In the genomic region with DNA sequence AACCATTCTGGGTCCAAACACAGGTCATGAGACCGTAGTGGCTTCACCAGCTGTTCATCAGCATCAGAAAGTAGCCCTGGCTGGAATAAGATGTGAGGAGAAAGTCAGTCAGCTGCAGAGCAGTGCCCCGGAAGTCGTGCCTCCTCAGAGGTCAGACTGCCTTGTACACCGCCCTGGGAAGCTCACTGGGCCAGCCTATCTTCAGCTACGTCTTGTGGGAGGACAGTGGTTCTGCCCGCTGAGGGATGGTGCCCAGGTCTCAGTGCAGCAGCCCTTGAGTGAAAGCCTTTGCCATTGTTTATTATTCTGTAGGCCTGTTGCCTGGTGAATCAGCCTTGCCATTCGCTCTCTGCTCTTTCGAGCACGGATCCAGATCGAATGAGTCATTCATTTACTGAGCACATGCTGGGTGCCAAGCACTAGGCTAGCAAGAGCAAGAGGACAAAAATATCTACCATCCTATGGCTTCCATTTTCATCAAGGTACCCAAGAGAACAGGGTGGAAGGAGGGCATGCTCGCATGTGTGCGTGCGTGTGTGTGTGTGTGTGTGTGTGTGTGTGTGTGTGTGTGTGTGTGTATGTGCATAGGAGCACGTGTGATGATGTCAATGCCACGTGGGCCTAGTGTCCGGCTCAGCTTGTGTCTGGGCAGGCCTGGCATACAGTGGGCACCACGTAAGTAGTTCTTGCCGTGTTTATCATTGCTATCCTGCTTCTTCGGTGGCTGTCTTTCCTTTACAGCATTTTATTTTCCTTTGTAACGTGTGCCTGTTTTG, we compare ENCODE assay signal across 8 mouse cellular contexts.
DNase-seq lines count a peak whose midpoint lies in the region; ATAC-seq lines count a peak whose summit lies in the region.

No protein-coding gene starts in this region.

- H3K27ac ChIP-seq in hindbrain, embryonic 15.5 days (replicated peaks): no peak overlapping the region
- H3K27ac ChIP-seq in hindbrain, embryonic 11.5 days (ENCODE audit: low read depth, low read length): no peak overlapping the region
- no peak overlapping the region for H3K27ac ChIP-seq in forebrain, embryonic 13.5 days

- 78% methylated on average over 20 of the region's 20 CpGs for WGBS in hindbrain, embryonic 15.5 days
- WGBS in hindbrain, embryonic 11.5 days: 81% methylated on average over 20 of the region's 20 CpGs
- WGBS in forebrain, embryonic 13.5 days: 85% methylated on average over 20 of the region's 20 CpGs

- H3K9me3 ChIP-seq in hindbrain, embryonic 15.5 days: no peaks in the 10 kb centered on the region
- no peaks in the 10 kb centered on the region for H3K9me3 ChIP-seq in hindbrain, embryonic 11.5 days (ENCODE audit: control insufficient read depth, low read length)
- no peaks in the 10 kb centered on the region for H3K9me3 ChIP-seq in forebrain, embryonic 13.5 days (replicated peaks)

- H3K4me1 ChIP-seq in hindbrain, embryonic 15.5 days (replicated peaks): no peaks in the 10 kb centered on the region
- no peaks in the 10 kb centered on the region for H3K4me1 ChIP-seq in hindbrain, embryonic 11.5 days (replicated peaks; ENCODE audit: control insufficient read depth, insufficient read depth, low read length)
- no peaks in the 10 kb centered on the region; the same call in 1 of the 2 replicates for H3K4me1 ChIP-seq in forebrain, embryonic 13.5 days

- no peak overlapping the region for H3K4me2 ChIP-seq in hindbrain, embryonic 15.5 days
- no peak overlapping the region for H3K4me2 ChIP-seq in hindbrain, embryonic 11.5 days (replicated peaks; ENCODE audit: low read depth, low read length)
- no peak overlapping the region for H3K4me2 ChIP-seq in forebrain, embryonic 13.5 days

- H3K27me3 ChIP-seq in hindbrain, embryonic 15.5 days: no peaks in the 10 kb centered on the region
- no peaks in the 10 kb centered on the region for H3K27me3 ChIP-seq in hindbrain, embryonic 11.5 days (ENCODE audit: control insufficient read depth, insufficient read depth, low read length)
- no peaks in the 10 kb centered on the region for H3K27me3 ChIP-seq in forebrain, embryonic 13.5 days

- H3K9ac ChIP-seq in hindbrain, embryonic 15.5 days: no peak overlapping the region
- no peak overlapping the region for H3K9ac ChIP-seq in hindbrain, embryonic 11.5 days (ENCODE audit: low read depth, low read length)
- H3K9ac ChIP-seq in forebrain, embryonic 13.5 days: no peak overlapping the region

- no peak overlapping the region for H3K4me3 ChIP-seq in hindbrain, embryonic 15.5 days
- no peak overlapping the region for H3K4me3 ChIP-seq in hindbrain, embryonic 11.5 days (ENCODE audit: low read depth, low read length)
- H3K4me3 ChIP-seq in forebrain, embryonic 13.5 days: no peak overlapping the region

- 0 out of 2 replicates have a peak, but pooled peaks have one; percentile 19 for ATAC-seq in hindbrain, embryonic 15.5 days (ENCODE audit: low FRiP score, low read depth)
- ATAC-seq in hindbrain, embryonic 11.5 days (ENCODE audit: low FRiP score): no peak
- ATAC-seq in forebrain, embryonic 13.5 days: no peak

- no peak for DNase-seq in hindbrain, embryonic 11.5 days (ENCODE audit: low spot score)
- peak; percentile 59 for DNase-seq in CD4-positive, CD25-positive, alpha-beta regulatory T cell, adult 2 months (ENCODE audit: low read depth, low spot score)
- DNase-seq in adrenal gland, postnatal 14 days: peak; percentile 61
- DNase-seq in kidney, adult 8-10 months: peak; percentile 66 to 69
- DNase-seq in skeletal muscle tissue, adult 2 months (ENCODE audit: low read depth, low spot score): peak; percentile 52
- DNase-seq in spleen, postnatal 4 days (ENCODE audit: low spot score in 2 of 2): no peak

- H3K36me3 ChIP-seq in hindbrain, embryonic 15.5 days: no peaks in the 10 kb centered on the region
- H3K36me3 ChIP-seq in hindbrain, embryonic 11.5 days (ENCODE audit: control insufficient read depth, insufficient read depth, low read length): no peaks in the 10 kb centered on the region
- no peaks in the 10 kb centered on the region for H3K36me3 ChIP-seq in forebrain, embryonic 13.5 days (ENCODE audit: poor library complexity, severe bottlenecking)

Comparison
In these comparisons a context has a peak if more than half of its experiments do, and no peak if none do; other contexts are left out.
1. DNase-seq: peak in CD4-positive, CD25-positive, alpha-beta regulatory T cell, adult 2 months (single experiment), adrenal gland, postnatal 14 days (single experiment), kidney, adult 8-10 months (2 of 2) and skeletal muscle tissue, adult 2 months (single experiment); none in hindbrain, embryonic 11.5 days (single experiment) and spleen, postnatal 4 days (0 of 2).